Mouse (Mus musculus): Measurements from ENCODE around the gene 1110065P20Rik. TPM values are rescaled to one million over a fixed set of nuclear protein-coding genes. Genes with fewer than 3 reads are reported as not detected.

The 1110065P20Rik gene
- polyA plus RNA-seq, 1 experiment from 2014 or later = 42.9 TPM

- WGBS = 95% methylated on average over 21 of the region's 21 CpGs
- no peaks in the 10 kb centered on the region for H3K27me3 ChIP-seq (ENCODE audit: poor library complexity, severe bottlenecking)
- peaks cover 95% of the 10 kb centered on the region for H3K36me3 ChIP-seq (replicated peaks)
Measured at GRCm38 (mm10) chr4:124825371-124825965, 25.5 kb downstream of the 1110065P20Rik start.

DNA sequence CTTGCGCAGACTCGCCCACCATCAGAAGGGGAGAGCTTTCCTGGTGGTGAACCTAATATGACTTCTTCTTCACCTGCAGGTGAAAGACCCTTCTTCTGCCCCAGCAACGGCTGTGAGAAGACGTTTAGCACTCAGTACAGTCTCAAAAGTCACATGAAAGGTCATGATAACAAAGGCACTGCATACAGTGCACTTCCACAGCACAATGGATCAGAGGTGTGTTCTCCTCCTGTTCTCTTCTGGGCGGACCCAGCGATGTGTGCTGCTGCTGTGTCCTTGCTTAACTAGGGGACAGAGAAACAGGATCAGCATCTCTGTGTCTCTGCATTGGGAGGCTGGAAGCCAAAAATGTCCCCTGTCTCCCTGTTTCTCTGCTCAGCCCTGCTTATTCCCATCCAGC lies 26.0 kb downstream of the 1110065P20Rik start:
- WGBS = 91% methylated on average over 6 of the region's 6 CpGs
- Histone ChIP-seq H3K4me3 (no peak overlapping the region), H3K27ac (no peak overlapping the region), H3K4me1 (no peaks in the 10 kb centered on the region), H3K36me3 (replicated peaks) (peaks cover 95% of the 10 kb centered on the region), H3K9me3 (no peaks in the 10 kb centered on the region), H3K27me3 (ENCODE audit: poor library complexity, severe bottlenecking) (no peaks in the 10 kb centered on the region)
- DNase-seq (ENCODE audit: extremely low spot score, low spot score) = no peak

More at GRCm38 (mm10) chr4:124825371-124825965, 25.5 kb downstream of the 1110065P20Rik start:
- DNase-seq (ENCODE audit: extremely low spot score, low spot score) = no peak
- no peak overlapping the region for H3K4me3 ChIP-seq
- H3K27ac ChIP-seq = no peak overlapping the region
- H3K4me1 ChIP-seq = no peaks in the 10 kb centered on the region
- H3K9me3 ChIP-seq = no peaks in the 10 kb centered on the region

DNA sequence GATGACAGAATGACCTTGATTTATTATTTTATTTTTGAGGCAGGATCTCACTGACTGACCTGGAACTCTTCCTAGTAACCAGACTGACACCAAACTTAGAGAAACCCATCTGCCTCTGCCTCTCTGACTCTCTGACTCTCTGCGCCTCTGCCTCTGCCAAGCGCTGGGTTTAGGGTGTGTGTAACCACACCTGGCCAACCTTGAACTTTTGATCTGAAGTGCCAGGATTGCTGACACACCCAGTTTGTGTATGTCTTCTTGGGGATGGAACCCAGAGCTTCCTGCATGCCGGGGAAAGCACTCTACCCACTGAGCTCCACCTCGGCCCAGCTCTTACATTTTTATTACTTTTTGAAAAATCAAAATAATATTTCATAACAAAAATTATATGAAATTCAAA lies 32.2 kb downstream of the 1110065P20Rik start:
- H3K4me1 ChIP-seq = peaks cover 12% of the 10 kb centered on the region
- 89% methylated on average over 4 of the region's 4 CpGs for WGBS
- no peak for DNase-seq (ENCODE audit: extremely low spot score, low spot score)
- H3K27me3 ChIP-seq (ENCODE audit: poor library complexity, severe bottlenecking) = no peaks in the 10 kb centered on the region
- peaks cover 55% of the 10 kb centered on the region for H3K36me3 ChIP-seq (replicated peaks)
- no peak overlapping the region for H3K27ac ChIP-seq
- no peaks in the 10 kb centered on the region for H3K9me3 ChIP-seq
- no peak overlapping the region for H3K4me3 ChIP-seq

DNA sequence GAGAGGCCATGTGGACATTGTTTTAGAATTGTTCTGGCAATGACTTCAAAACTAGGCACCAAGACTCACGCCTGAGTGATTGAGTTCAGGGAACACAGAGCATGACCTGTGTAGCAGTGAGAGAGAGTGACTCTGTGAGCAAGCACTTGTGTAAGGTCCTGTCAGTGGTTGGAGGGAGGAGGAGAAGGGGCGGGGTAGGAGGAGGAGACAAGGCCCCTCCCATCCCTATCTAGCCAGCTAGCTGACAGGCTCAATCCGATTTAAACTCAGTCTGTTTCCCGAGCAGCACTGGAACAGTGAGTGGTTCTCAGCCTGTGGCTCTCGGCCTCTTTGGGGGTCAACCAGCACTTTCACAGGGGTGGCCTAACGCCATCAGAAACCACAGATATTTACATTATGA lies 33.2 kb downstream of the 1110065P20Rik start:
- no peak overlapping the region for H3K27ac ChIP-seq
- no peak overlapping the region for H3K4me3 ChIP-seq
- H3K27me3 ChIP-seq (ENCODE audit: poor library complexity, severe bottlenecking) = no peaks in the 10 kb centered on the region
- H3K4me1 ChIP-seq = peaks cover 12% of the 10 kb centered on the region
- H3K36me3 ChIP-seq (replicated peaks) = peaks cover 52% of the 10 kb centered on the region
- no peak for DNase-seq (ENCODE audit: extremely low spot score, low spot score)
- H3K9me3 ChIP-seq = no peaks in the 10 kb centered on the region
- 21% methylated on average over 6 of the region's 6 CpGs for WGBS

DNA sequence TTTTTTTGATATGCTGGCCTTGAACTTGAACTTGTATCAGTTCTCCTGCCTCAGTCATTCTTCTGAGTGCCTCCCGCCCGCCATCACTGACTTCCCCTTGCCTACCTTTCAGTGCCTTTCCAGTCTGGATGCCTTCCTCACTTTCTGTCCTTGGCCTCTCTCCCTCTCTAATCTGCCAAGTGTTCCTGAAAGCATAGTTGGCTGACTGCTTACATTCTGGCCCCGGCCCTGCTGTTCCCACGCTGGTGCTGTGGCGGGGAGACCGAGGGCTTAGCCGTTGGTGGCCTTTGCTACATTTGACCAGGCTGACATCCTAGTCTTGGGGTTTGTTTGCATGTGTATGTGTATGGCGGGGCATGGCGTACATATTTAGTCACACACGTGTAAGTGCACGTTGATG lies 35.1 kb downstream of the 1110065P20Rik start:
- H3K36me3 ChIP-seq (replicated peaks) = peaks cover 48% of the 10 kb centered on the region
- no peaks in the 10 kb centered on the region for H3K27me3 ChIP-seq (ENCODE audit: poor library complexity, severe bottlenecking)
- H3K4me3 ChIP-seq = no peak overlapping the region
- no peaks in the 10 kb centered on the region for H3K9me3 ChIP-seq
- peaks cover 20% of the 10 kb centered on the region for H3K4me1 ChIP-seq
- 95% methylated on average over 11 of the region's 11 CpGs for WGBS
- no peak for DNase-seq (ENCODE audit: extremely low spot score, low spot score)
- no peak overlapping the region for H3K27ac ChIP-seq

GRCm38 (mm10) chr4:124811347-124811975 lies 39.5 kb downstream of the 1110065P20Rik start:
- Histone ChIP-seq H3K27me3 (ENCODE audit: poor library complexity, severe bottlenecking) (no peaks in the 10 kb centered on the region), H3K36me3 (replicated peaks) (peaks cover 77% of the 10 kb centered on the region), H3K9me3 (no peaks in the 10 kb centered on the region), H3K27ac (no peak overlapping the region), H3K4me3 (no peak overlapping the region), H3K4me1 (peaks cover 14% of the 10 kb centered on the region)
- 21% methylated on average over 9 of the region's 9 CpGs for WGBS
- no peak for DNase-seq (ENCODE audit: extremely low spot score, low spot score)

DNA sequence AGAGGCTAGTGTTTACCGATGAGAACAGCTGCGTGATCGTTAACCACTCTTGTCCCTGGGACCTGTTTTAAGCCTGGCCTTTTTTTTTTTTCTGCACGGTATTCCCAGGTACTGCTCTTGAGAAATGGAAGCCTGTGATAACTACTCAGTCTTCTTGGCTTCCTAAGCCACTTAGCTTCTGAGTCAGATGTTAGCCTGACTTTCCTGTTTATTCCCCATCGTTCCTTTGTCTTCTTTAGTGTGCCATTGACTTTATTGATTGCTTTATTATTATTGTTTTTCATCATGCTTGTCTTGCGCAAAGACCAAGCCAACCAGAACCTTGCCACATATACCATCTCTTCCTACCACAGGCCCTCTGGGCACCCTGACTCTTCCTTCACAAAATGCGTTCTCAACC lies 40.9 kb downstream of the 1110065P20Rik start:
- WGBS = 89% methylated on average over 7 of the region's 7 CpGs
- no peaks in the 10 kb centered on the region for H3K9me3 ChIP-seq
- peaks cover 82% of the 10 kb centered on the region for H3K36me3 ChIP-seq (replicated peaks)
- no peak overlapping the region for H3K4me3 ChIP-seq
- no peaks in the 10 kb centered on the region for H3K27me3 ChIP-seq (ENCODE audit: poor library complexity, severe bottlenecking)
- H3K4me1 ChIP-seq = peaks cover 14% of the 10 kb centered on the region
- H3K27ac ChIP-seq = no peak overlapping the region
- DNase-seq (ENCODE audit: extremely low spot score, low spot score) = no peak

- Histone ChIP-seq H3K4me3 (no peak overlapping the region), H3K9me3 (no peaks in the 10 kb centered on the region), H3K4me1 (peaks cover 14% of the 10 kb centered on the region), H3K27me3 (ENCODE audit: poor library complexity, severe bottlenecking) (no peaks in the 10 kb centered on the region), H3K36me3 (replicated peaks) (peaks cover 86% of the 10 kb centered on the region), H3K27ac (no peak overlapping the region)
- 84% methylated on average over 9 of the region's 9 CpGs for WGBS
- DNase-seq (ENCODE audit: extremely low spot score, low spot score) = no peak
Measured at GRCm38 (mm10) chr4:124809136-124809883, 41.7 kb downstream of the 1110065P20Rik start.

DNA sequence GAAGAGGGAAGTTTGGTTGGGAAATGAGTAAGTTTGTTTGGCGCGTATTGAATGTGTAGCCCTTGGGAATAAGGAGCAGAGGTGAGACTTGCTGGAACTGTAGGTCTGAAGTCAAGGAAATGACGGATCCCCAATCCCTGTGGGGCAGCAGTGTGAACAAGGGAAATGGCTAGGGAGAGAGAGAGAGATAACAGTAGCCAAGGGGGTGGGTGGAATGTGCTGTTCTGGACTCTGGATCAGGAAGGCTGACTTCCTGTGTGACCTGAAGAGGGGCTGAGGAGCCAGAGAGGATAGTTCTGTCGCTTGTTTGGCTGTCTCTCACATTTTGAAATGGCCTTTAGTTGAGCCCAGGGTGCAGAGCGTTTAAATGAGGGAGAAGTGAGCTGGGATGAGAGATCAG lies 42.5 kb downstream of the 1110065P20Rik start:
- peaks cover 17% of the 10 kb centered on the region for H3K4me1 ChIP-seq
- DNase-seq (ENCODE audit: extremely low spot score, low spot score) = no peak
- H3K27me3 ChIP-seq (ENCODE audit: poor library complexity, severe bottlenecking) = no peaks in the 10 kb centered on the region
- peaks cover 84% of the 10 kb centered on the region for H3K36me3 ChIP-seq (replicated peaks)
- no peak overlapping the region for H3K27ac ChIP-seq
- no peaks in the 10 kb centered on the region for H3K9me3 ChIP-seq
- 88% methylated on average over 5 of the region's 5 CpGs for WGBS
- no peak overlapping the region for H3K4me3 ChIP-seq

- 0 out of 2 replicates have a peak overlapping the region, but pooled peaks have one; percentile 98 for H3K27ac ChIP-seq
- H3K9me3 ChIP-seq = no peaks in the 10 kb centered on the region
- WGBS = 78% methylated on average over 6 of the region's 6 CpGs
- peak overlapping the region; percentile 91 for H3K4me3 ChIP-seq
- no peak for DNase-seq (ENCODE audit: extremely low spot score, low spot score)
- H3K36me3 ChIP-seq (replicated peaks) = peaks cover 62% of the 10 kb centered on the region
- H3K27me3 ChIP-seq (ENCODE audit: poor library complexity, severe bottlenecking) = no peaks in the 10 kb centered on the region
- H3K4me1 ChIP-seq = peaks cover 19% of the 10 kb centered on the region
Measured at GRCm38 (mm10) chr4:124803406-124803805, 47.6 kb downstream of the 1110065P20Rik start.

DNA sequence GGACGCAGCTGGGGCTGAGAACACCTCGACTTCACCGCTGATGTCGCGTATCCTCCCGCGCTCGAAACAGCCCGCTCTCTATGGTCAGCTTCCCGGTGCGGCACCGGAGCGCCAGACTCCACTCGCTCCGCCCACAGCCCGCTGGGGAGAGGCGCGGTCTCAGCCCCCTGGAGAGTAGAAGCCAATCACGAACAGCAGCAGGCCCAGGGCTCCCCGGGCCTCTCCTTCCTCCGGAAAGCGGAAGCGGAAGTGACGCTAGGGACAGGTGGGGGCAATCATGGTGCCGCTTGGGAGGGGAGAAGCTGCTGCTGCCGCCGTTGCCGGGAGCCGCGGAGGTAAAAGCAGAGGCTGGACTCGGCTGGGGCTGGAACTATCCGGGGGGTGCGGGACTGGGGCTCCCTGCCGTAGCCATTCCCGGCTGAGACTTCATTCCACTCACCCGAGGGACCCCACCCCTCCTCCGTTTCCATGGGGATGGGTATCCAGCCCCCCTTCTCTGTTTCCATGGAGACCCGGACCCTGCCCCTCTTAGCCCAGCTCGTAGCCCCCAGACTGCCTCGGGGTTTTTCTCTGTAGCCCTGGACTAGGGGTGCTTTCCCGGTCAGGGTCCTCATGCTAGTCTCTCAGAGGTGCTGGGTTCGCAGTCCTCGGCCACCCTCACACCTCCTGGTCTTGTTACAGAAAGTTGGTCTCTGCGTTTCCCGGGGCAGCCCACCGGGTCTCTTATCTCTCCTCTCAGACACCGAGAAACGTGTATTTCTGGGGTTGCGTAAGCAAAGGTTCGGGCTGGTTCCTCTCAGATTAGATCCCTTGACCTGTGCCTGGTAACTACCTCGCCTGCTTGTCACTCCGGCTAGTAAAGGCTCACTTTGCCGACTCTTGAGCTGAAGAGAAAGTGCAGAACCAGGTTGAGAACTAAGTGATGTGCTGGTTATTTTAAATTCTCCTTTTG lies 48.4 kb downstream of the 1110065P20Rik start:
- Histone ChIP-seq H3K4me3 (peak overlapping the region; percentile 91), H3K36me3 (replicated peaks) (peaks cover 62% of the 10 kb centered on the region), H3K4me1 (peaks cover 16% of the 10 kb centered on the region), H3K9me3 (no peaks in the 10 kb centered on the region), H3K27ac (peak overlapping the region; percentile 98), H3K27me3 (ENCODE audit: poor library complexity, severe bottlenecking) (no peaks in the 10 kb centered on the region)
- WGBS = 2% methylated on average over 53 of the region's 53 CpGs
- DNase-seq (ENCODE audit: extremely low spot score, low spot score) = peak; percentile 98

GRCm38 (mm10) chr4:124801552-124802308 lies 49.3 kb downstream of the 1110065P20Rik start, which contains the start of gene Mtf1:
Mtf1 (plus strand) TSS chr4:124802104.
- H3K27me3 ChIP-seq (ENCODE audit: poor library complexity, severe bottlenecking) = no peaks in the 10 kb centered on the region
- DNase-seq (ENCODE audit: extremely low spot score, low spot score) = peak; percentile 88
- H3K4me1 ChIP-seq = peaks cover 16% of the 10 kb centered on the region
- 3% methylated on average over 21 of the region's 21 CpGs for WGBS
- peaks cover 57% of the 10 kb centered on the region for H3K36me3 ChIP-seq (replicated peaks)
- H3K4me3 ChIP-seq = peak within 1 kb of the TSS; percentile 91
- peak within 1 kb of the TSS; percentile 98 for H3K27ac ChIP-seq
- no peaks in the 10 kb centered on the region for H3K9me3 ChIP-seq
